Mouse (Mus musculus) neural tube, embryonic 14.5 days (tissue): ENCODE data around the gene Hyal2. TPM values are rescaled to one million over a fixed set of nuclear protein-coding genes. Genes with fewer than 3 reads are reported as not detected.

ENCODE experiments used
- ATAC-seq: fragments of 200-750 bp; cut with Nextera tagmentation; 2 replicates; pipeline ENCODE4 v1.8.0; 2017; ENCODE audit warnings: low read depth, mild to moderate bottlenecking, moderate TSS enrichment, moderate library complexity
- H3K27ac ChIP-seq: fragments of 300-500 bp; sonication (generic); 2 replicates; pipeline ENCODE4 v1.5.1; 2014; ENCODE audit warnings: low read depth, mild to moderate bottlenecking, control low read depth, low read length, moderate library complexity, mixed read lengths
- H3K27me3 ChIP-seq: fragments of 300-500 bp; sonication (generic); 2 replicates; pipeline ENCODE4 v1.6.1; 2014; ENCODE audit warnings: low read length; ENCODE audit not compliant: control insufficient read depth, insufficient read depth
- H3K36me3 ChIP-seq: fragments of 300-500 bp; sonication (generic); 2 replicates; pipeline ENCODE4 v1.6.1; 2014; ENCODE audit warnings: low read length, mixed read lengths; ENCODE audit not compliant: control insufficient read depth, insufficient read depth
- H3K4me1 ChIP-seq: fragments of 300-500 bp; sonication (generic); 2 replicates; pipeline ENCODE4 v1.6.1; 2014; ENCODE audit warnings: low read length; ENCODE audit not compliant: control insufficient read depth, insufficient read depth
- H3K4me2 ChIP-seq: fragments of 300-500 bp; sonication (generic); 2 replicates; pipeline ENCODE4 v1.6.1; 2014; ENCODE audit warnings: mild to moderate bottlenecking, low read depth, low read length, control low read depth
- H3K4me3 ChIP-seq: fragments of 300-500 bp; sonication (generic); 2 replicates; pipeline ENCODE4 v1.5.1; 2014; ENCODE audit warnings: low read depth, low read length, control low read depth, mixed read lengths
- H3K9ac ChIP-seq: fragments of 300-500 bp; sonication (generic); replicated peaks from 2 replicates; pipeline ENCODE4 v1.6.1; 2014; ENCODE audit warnings: low read depth, mild to moderate bottlenecking, control low read depth, low read length, mixed read lengths
- H3K9me3 ChIP-seq: fragments of 300-500 bp; sonication (generic); 2 replicates; pipeline ENCODE4 v1.6.1; 2016; ENCODE audit warnings: low read length; ENCODE audit not compliant: control insufficient read depth
- WGBS: fragments of 180-500 bp; shearing (Covaris S2); extraction: QIAGEN DNeasy Blood & Tissue Kit; methylation state at CpG from one replicate; pipeline ENCODE4 v1.1.7; 2014; 5-methylcytosine and 5-hydroxymethylcytosine counted together
- polyA plus RNA-seq: library from polyadenylated mRNA; unstranded; fragments of >200 nt; fragmentation: Nextera tagmentation; extraction: Ambion mirVana; gene quantifications from 2 replicates; pipeline ENCODE4 v1.2.1, GENCODE M21; 2014

Hyal2 gene
- polyA plus RNA-seq, 1 experiment from 2014 or later, result 60.3 TPM

- Histone ChIP-seq H3K4me2 (no peak overlapping the region), H3K4me1 (0 out of 2 replicates have a peak, but pooled peaks cover 8% of the 10 kb centered on the region), H3K27ac (no peak overlapping the region), H3K9ac (no peak overlapping the region), H3K9me3 (no peaks in the 10 kb centered on the region), H3K4me3 (no peak overlapping the region), H3K27me3 (no peaks in the 10 kb centered on the region), H3K36me3 (no peaks in the 10 kb centered on the region)
- WGBS, result 80% methylated on average over 12 of the region's 12 CpGs
- no peak for ATAC-seq
Observed at GRCm38 (mm10) chr9:107600745-107601144, 33.0 kb downstream of the Hyal2 start.

- ATAC-seq, result no peak
- no peak overlapping the region for H3K9ac ChIP-seq
- no peaks in the 10 kb centered on the region for H3K36me3 ChIP-seq
- WGBS, result 82% methylated on average over 11 of the region's 11 CpGs
- H3K4me1 ChIP-seq, result 0 out of 2 replicates have a peak, but pooled peaks cover 8% of the 10 kb centered on the region
- H3K27me3 ChIP-seq, result no peaks in the 10 kb centered on the region
- no peak overlapping the region for H3K4me2 ChIP-seq
- H3K9me3 ChIP-seq, result no peaks in the 10 kb centered on the region
- no peak overlapping the region for H3K4me3 ChIP-seq
- no peak overlapping the region for H3K27ac ChIP-seq
Observed at GRCm38 (mm10) chr9:107601275-107601674, 33.5 kb downstream of the Hyal2 start.

- peak overlapping the region; percentile 10; the same call in 1 of the 2 replicates for H3K27ac ChIP-seq
Observed at GRCm38 (mm10) chr9:107602068-107602648, 34.4 kb downstream of the Hyal2 start.

GRCm38 (mm10) chr9:107603251-107603650 lies 35.5 kb downstream of the Hyal2 start:
- H3K9me3 ChIP-seq, result no peaks in the 10 kb centered on the region
- no peak overlapping the region for H3K4me2 ChIP-seq
- no peak for ATAC-seq
- H3K9ac ChIP-seq, result no peak overlapping the region
- no peaks in the 10 kb centered on the region for H3K27me3 ChIP-seq
- H3K27ac ChIP-seq, result no peak overlapping the region
- 0 out of 2 replicates have a peak, but pooled peaks cover 15% of the 10 kb centered on the region for H3K4me1 ChIP-seq
- H3K4me3 ChIP-seq, result no peak overlapping the region
- WGBS, result 78% methylated on average over 6 of the region's 6 CpGs
- H3K36me3 ChIP-seq, result no peaks in the 10 kb centered on the region

More at GRCm38 (mm10) chr9:107602068-107602648, 34.4 kb downstream of the Hyal2 start:
- Histone ChIP-seq H3K36me3 (no peaks in the 10 kb centered on the region), H3K4me1 (0 out of 2 replicates have a peak, but pooled peaks cover 8% of the 10 kb centered on the region), H3K9me3 (no peaks in the 10 kb centered on the region), H3K27me3 (no peaks in the 10 kb centered on the region), H3K9ac (no peak overlapping the region), H3K4me3 (no peak overlapping the region), H3K4me2 (no peak overlapping the region)
- peak; percentile 68; the same call in 1 of the 2 replicates for ATAC-seq
- WGBS, result 15% methylated on average over 10 of the region's 10 CpGs

- no peak for ATAC-seq
- H3K4me2 ChIP-seq, result 0 out of 2 replicates have a peak overlapping the region, but pooled peaks have one; percentile 6
- no peaks in the 10 kb centered on the region for H3K36me3 ChIP-seq
- H3K27ac ChIP-seq, result no peak overlapping the region
- 39% methylated on average over 22 of the region's 23 CpGs for WGBS
- no peaks in the 10 kb centered on the region for H3K9me3 ChIP-seq
- no peak overlapping the region for H3K4me3 ChIP-seq
- H3K9ac ChIP-seq, result peak overlapping the region; percentile 16; the same call in 1 of the 2 replicates
- H3K27me3 ChIP-seq, result no peaks in the 10 kb centered on the region
- 0 out of 2 replicates have a peak, but pooled peaks cover 15% of the 10 kb centered on the region for H3K4me1 ChIP-seq
Observed at GRCm38 (mm10) chr9:107605041-107605661, 37.4 kb downstream of the Hyal2 start.

GRCm38 (mm10) chr9:107606591-107606990 lies 38.8 kb downstream of the Hyal2 start:
- no peak for ATAC-seq
- H3K27ac ChIP-seq, result no peak overlapping the region
- H3K4me1 ChIP-seq, result peaks cover 16% of the 10 kb centered on the region; the same call in 1 of the 2 replicates
- no peaks in the 10 kb centered on the region for H3K9me3 ChIP-seq
- no peak overlapping the region for H3K9ac ChIP-seq
- WGBS, result 14% methylated on average over 9 of the region's 9 CpGs
- no peak overlapping the region for H3K4me3 ChIP-seq
- no peaks in the 10 kb centered on the region for H3K27me3 ChIP-seq
- H3K4me2 ChIP-seq, result no peak overlapping the region
- no peaks in the 10 kb centered on the region for H3K36me3 ChIP-seq

- H3K27ac ChIP-seq, result no peak overlapping the region
Observed at GRCm38 (mm10) chr9:107607036-107607435, 39.3 kb downstream of the Hyal2 start.

GRCm38 (mm10) chr9:107607653-107608245 lies 40.0 kb downstream of the Hyal2 start:
- H3K4me2 ChIP-seq, result no peak overlapping the region
- H3K36me3 ChIP-seq, result no peaks in the 10 kb centered on the region
- no peaks in the 10 kb centered on the region for H3K9me3 ChIP-seq
- H3K27me3 ChIP-seq, result no peaks in the 10 kb centered on the region
- peaks cover 26% of the 10 kb centered on the region for H3K4me1 ChIP-seq
- no peak overlapping the region for H3K4me3 ChIP-seq
- ATAC-seq, result no peak
- no peak overlapping the region for H3K27ac ChIP-seq
- H3K9ac ChIP-seq, result no peak overlapping the region
- WGBS, result 54% methylated on average over 9 of the region's 9 CpGs

More at GRCm38 (mm10) chr9:107607036-107607435, 39.3 kb downstream of the Hyal2 start:
- no peaks in the 10 kb centered on the region for H3K9me3 ChIP-seq
- H3K27me3 ChIP-seq, result no peaks in the 10 kb centered on the region
- H3K4me2 ChIP-seq, result no peak overlapping the region
- peaks cover 21% of the 10 kb centered on the region for H3K4me1 ChIP-seq
- ATAC-seq, result no peak
- no peak overlapping the region for H3K9ac ChIP-seq
- no peak overlapping the region for H3K4me3 ChIP-seq
- H3K36me3 ChIP-seq, result no peaks in the 10 kb centered on the region
- 62% methylated on average over 2 of the region's 2 CpGs for WGBS
